Mouse (Mus musculus): ENCODE data around the gene Mrpl47. TPM values are rescaled to one million over a fixed set of nuclear protein-coding genes. Genes with fewer than 3 reads are reported as not detected.

The Mrpl47 gene
- total RNA-seq, 2 experiments from 2014 or later, result 19.7 to 20.1 TPM

DNA sequence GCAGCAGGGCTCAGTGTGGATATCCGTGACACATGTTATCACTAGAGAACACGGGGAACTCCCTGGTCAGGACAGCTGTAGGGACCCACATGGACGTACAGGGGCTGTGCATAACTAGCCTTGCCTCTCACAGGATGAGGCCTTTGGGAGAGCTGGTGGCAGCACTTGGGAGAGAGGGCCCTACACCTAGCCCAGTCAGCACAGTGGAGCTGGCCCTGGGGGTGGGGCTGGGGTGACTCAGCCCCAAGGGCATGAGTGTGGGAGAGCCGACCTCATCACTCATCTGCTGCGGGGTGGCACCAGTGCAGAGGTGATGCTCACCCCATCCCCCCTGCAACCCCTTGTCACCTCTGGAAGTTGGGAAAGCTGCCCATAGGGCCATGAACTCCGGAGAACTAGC lies 61.0 kb downstream of the Mrpl47 start:
- intact Hi-C loops (cut with DNase I), result no loop called here
- DNase-seq (ENCODE audit: low spot score in 2 of 2), result no peak

Other genes with a start within 250 kb of the Mrpl47 start
- under 1 TPM in 1 of 2 experiments, not detected in 1; 0.75 TPM for gene Kcnmb3, start 245.4 kb downstream of the Mrpl47 start, total RNA-seq (2021)
- gene Zfp639, start 227.3 kb downstream of the Mrpl47 start, total RNA-seq (2021), result 10 to 100 TPM; 34.7 to 37.1 TPM
- gene Mfn1, start 208.1 kb downstream of the Mrpl47 start, total RNA-seq (2021), result 100 to 1,000 TPM in 1 of 2 experiments, 10 to 100 TPM in 1; 94.2 to 110 TPM
- 10 to 100 TPM; 91.0 to 98.4 TPM for gene Gnb4, start 121.0 kb downstream of the Mrpl47 start, total RNA-seq (2021)
- 10 to 100 TPM; 14.8 to 15.1 TPM for gene Actl6a, start 31.3 kb downstream of the Mrpl47 start, total RNA-seq (2021)
- 100 to 1,000 TPM; 187 to 207 TPM for gene Ndufb5, start 615 bp downstream of the Mrpl47 start, total RNA-seq (2021)
- gene Usp13, start 79.9 kb upstream of the Mrpl47 start, total RNA-seq (2021), result 10 to 100 TPM; 29.2 to 33.7 TPM